Mouse (Mus musculus): ENCODE measurements at regions not wholly inside any gene's neighbourhood (a gene's known extent, or its start where the extent isn't known, plus 50 kb on each side); places are given as distances from the start of the nearest gene placed in this dataset.
A peak's percentile ranks its signal among the peaks of the same experiment; 100 is the strongest.

GRCm38 (mm10) chr5:111578977-111579727, 154.6 kb upstream of the Gm26897 start:
- H3K4me1 ChIP-seq (replicated peaks; ENCODE audit: control insufficient read depth, insufficient read depth, low read length) = peaks cover 20% of the 10 kb centered on the region
- H3K27me3 ChIP-seq (replicated peaks; ENCODE audit: control insufficient read depth, insufficient read depth, low read length) = peaks cover 39% of the 10 kb centered on the region
- H3K36me3 ChIP-seq (ENCODE audit: control insufficient read depth, insufficient read depth, low read length) = no peaks in the 10 kb centered on the region

GRCm38 (mm10) chr5:111580870-111581771, 152.6 kb upstream of the Gm26897 start:
- Histone ChIP-seq H3K27me3 (replicated peaks; ENCODE audit: control insufficient read depth, insufficient read depth, low read length) (peaks cover 39% of the 10 kb centered on the region), H3K27ac (ENCODE audit: low read depth, low read length) (no peak overlapping the region), H3K9ac (ENCODE audit: low read depth, low read length) (no peak overlapping the region), H3K9me3 (ENCODE audit: control insufficient read depth, low read length) (no peaks in the 10 kb centered on the region), H3K4me1 (replicated peaks; ENCODE audit: control insufficient read depth, insufficient read depth, low read length) (peaks cover 13% of the 10 kb centered on the region), H3K36me3 (ENCODE audit: control insufficient read depth, insufficient read depth, low read length) (no peaks in the 10 kb centered on the region), H3K4me2 (peak overlapping the region; percentile 45), H3K4me3 (ENCODE audit: low read depth, low read length) (no peak overlapping the region)
- ATAC-seq (replicated peaks; ENCODE audit: low FRiP score) (no peak), DNase-seq (ENCODE audit: low spot score) (peak; percentile 58)
- 10% methylated on average over 31 of the region's 31 CpGs for WGBS

More at GRCm38 (mm10) chr5:111578977-111579727, 154.6 kb upstream of the Gm26897 start:
- Histone ChIP-seq H3K9ac (ENCODE audit: low read depth, low read length) (no peak overlapping the region), H3K9me3 (ENCODE audit: control insufficient read depth, low read length) (no peaks in the 10 kb centered on the region), H3K4me2 (no peak overlapping the region), H3K27ac (ENCODE audit: low read depth, low read length) (no peak overlapping the region), H3K4me3 (ENCODE audit: low read depth, low read length) (no peak overlapping the region)
- ATAC-seq (replicated peaks; ENCODE audit: low FRiP score) = no peak
- no peak for DNase-seq (ENCODE audit: low spot score)
- 18% methylated on average over 12 of the region's 12 CpGs for WGBS

DNA sequence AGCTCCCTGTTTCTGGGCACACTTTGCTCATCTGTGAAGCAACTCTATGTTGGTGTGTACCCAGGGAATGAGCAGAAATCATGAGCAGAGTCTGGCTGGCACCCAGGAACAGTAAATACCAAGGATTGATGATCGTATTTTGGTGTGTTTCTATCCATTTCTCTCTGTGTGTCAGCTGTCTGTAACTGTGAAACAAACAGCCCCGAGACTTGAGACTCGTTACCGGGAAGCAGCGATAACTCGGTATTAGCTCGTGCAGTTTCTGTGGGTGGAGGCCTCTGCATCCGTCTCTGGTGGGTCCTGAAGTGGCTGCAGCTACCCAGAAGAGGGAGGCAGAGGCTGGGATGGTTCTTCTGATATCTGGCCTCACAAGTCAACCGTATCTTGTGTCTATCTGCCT, 151.7 kb upstream of the Gm26897 start:
- WGBS = 51% methylated on average over 9 of the region's 9 CpGs
- peaks cover 12% of the 10 kb centered on the region for H3K4me1 ChIP-seq (replicated peaks; ENCODE audit: control insufficient read depth, insufficient read depth, low read length)
- H3K9ac ChIP-seq (ENCODE audit: low read depth, low read length) = no peak overlapping the region
- peaks cover 39% of the 10 kb centered on the region for H3K27me3 ChIP-seq (replicated peaks; ENCODE audit: control insufficient read depth, insufficient read depth, low read length)
- ATAC-seq (replicated peaks; ENCODE audit: low FRiP score) = no peak
- H3K4me2 ChIP-seq = no peak overlapping the region; the same call in 1 of the 2 replicates
- no peaks in the 10 kb centered on the region for H3K9me3 ChIP-seq (ENCODE audit: control insufficient read depth, low read length)
- no peak overlapping the region for H3K27ac ChIP-seq (ENCODE audit: low read depth, low read length)
- H3K4me3 ChIP-seq (ENCODE audit: low read depth, low read length) = no peak overlapping the region
- DNase-seq (ENCODE audit: low spot score) = no peak
- H3K36me3 ChIP-seq (ENCODE audit: control insufficient read depth, insufficient read depth, low read length) = no peaks in the 10 kb centered on the region

GRCm38 (mm10) chr5:111590619-111591081, 143.1 kb upstream of the Gm26897 start:
- WGBS = 25% methylated on average over 4 of the region's 4 CpGs
- Histone ChIP-seq H3K4me1 (replicated peaks; ENCODE audit: control insufficient read depth, insufficient read depth, low read length) (peaks cover 3% of the 10 kb centered on the region; the same call in 1 of the 2 replicates), H3K36me3 (ENCODE audit: control insufficient read depth, insufficient read depth, low read length) (no peaks in the 10 kb centered on the region), H3K4me2 (no peak overlapping the region), H3K4me3 (ENCODE audit: low read depth, low read length) (no peak overlapping the region), H3K27ac (ENCODE audit: low read depth, low read length) (no peak overlapping the region), H3K9me3 (ENCODE audit: control insufficient read depth, low read length) (no peaks in the 10 kb centered on the region), H3K9ac (ENCODE audit: low read depth, low read length) (no peak overlapping the region), H3K27me3 (replicated peaks; ENCODE audit: control insufficient read depth, insufficient read depth, low read length) (0 out of 2 replicates have a peak, but pooled peaks cover 3% of the 10 kb centered on the region)
- DNase-seq (ENCODE audit: low spot score) = no peak
- no peak for ATAC-seq (replicated peaks; ENCODE audit: low FRiP score)

GRCm38 (mm10) chr5:111592807-111593206, 140.9 kb upstream of the Gm26897 start:
- ATAC-seq (replicated peaks; ENCODE audit: low FRiP score) (no peak), DNase-seq (ENCODE audit: low spot score) (no peak)
- 51% methylated on average over 4 of the region's 4 CpGs for WGBS
- H3K9ac ChIP-seq (ENCODE audit: low read depth, low read length) = no peak overlapping the region
- no peak overlapping the region for H3K27ac ChIP-seq (ENCODE audit: low read depth, low read length)
- no peaks in the 10 kb centered on the region for H3K36me3 ChIP-seq (ENCODE audit: control insufficient read depth, insufficient read depth, low read length)
- no peak overlapping the region for H3K4me3 ChIP-seq (ENCODE audit: low read depth, low read length)
- peaks cover 3% of the 10 kb centered on the region; the same call in 1 of the 2 replicates for H3K4me1 ChIP-seq (replicated peaks; ENCODE audit: control insufficient read depth, insufficient read depth, low read length)
- no peaks in the 10 kb centered on the region for H3K27me3 ChIP-seq (replicated peaks; ENCODE audit: control insufficient read depth, insufficient read depth, low read length)
- H3K9me3 ChIP-seq (ENCODE audit: control insufficient read depth, low read length) = no peaks in the 10 kb centered on the region
- no peak overlapping the region for H3K4me2 ChIP-seq

- no peaks in the 10 kb centered on the region for H3K36me3 ChIP-seq (ENCODE audit: control insufficient read depth, insufficient read depth, low read length)
- 68% methylated on average over 5 of the region's 5 CpGs for WGBS
- H3K27ac ChIP-seq (ENCODE audit: low read depth, low read length) = no peak overlapping the region
- no peak overlapping the region for H3K4me3 ChIP-seq (ENCODE audit: low read depth, low read length)
- H3K4me2 ChIP-seq = no peak overlapping the region
- peaks cover 3% of the 10 kb centered on the region; the same call in 1 of the 2 replicates for H3K4me1 ChIP-seq (replicated peaks; ENCODE audit: control insufficient read depth, insufficient read depth, low read length)
- no peak overlapping the region for H3K9ac ChIP-seq (ENCODE audit: low read depth, low read length)
- ATAC-seq (replicated peaks; ENCODE audit: low FRiP score) (no peak), DNase-seq (ENCODE audit: low spot score) (no peak)
- no peaks in the 10 kb centered on the region for H3K27me3 ChIP-seq (replicated peaks; ENCODE audit: control insufficient read depth, insufficient read depth, low read length)
- H3K9me3 ChIP-seq (ENCODE audit: control insufficient read depth, low read length) = no peaks in the 10 kb centered on the region
Observed at GRCm38 (mm10) chr5:111594111-111594510, 139.6 kb upstream of the Gm26897 start.

DNA sequence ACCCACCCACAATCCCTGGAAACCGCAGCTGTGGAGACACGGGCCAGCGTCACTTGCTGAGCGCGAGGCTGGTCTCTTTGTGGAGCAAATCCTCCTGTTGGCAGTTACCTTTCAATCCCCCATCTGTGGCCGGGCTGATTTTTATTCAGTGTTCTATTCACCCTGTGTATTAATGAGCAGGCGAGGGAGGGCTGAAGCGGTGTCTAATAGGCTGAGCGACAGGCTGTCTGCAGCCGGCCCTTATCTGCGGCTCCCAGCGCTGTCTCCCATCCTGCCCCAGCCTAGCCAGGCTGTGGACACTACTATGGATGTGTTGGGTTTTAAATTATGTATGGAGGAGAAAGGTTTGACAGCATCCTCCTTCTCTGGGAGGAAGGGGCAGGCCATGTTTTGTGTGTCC, 138.3 kb upstream of the Gm26897 start:
- ATAC-seq (replicated peaks; ENCODE audit: low FRiP score) = peak; percentile 62
- H3K4me1 ChIP-seq (replicated peaks; ENCODE audit: control insufficient read depth, insufficient read depth, low read length) = peaks cover 3% of the 10 kb centered on the region; the same call in 1 of the 2 replicates
- no peak overlapping the region for H3K9ac ChIP-seq (ENCODE audit: low read depth, low read length)
- no peaks in the 10 kb centered on the region for H3K9me3 ChIP-seq (ENCODE audit: control insufficient read depth, low read length)
- DNase-seq (ENCODE audit: low spot score) = no peak
- H3K4me2 ChIP-seq = no peak overlapping the region
- H3K27me3 ChIP-seq (replicated peaks; ENCODE audit: control insufficient read depth, insufficient read depth, low read length) = no peaks in the 10 kb centered on the region; the same call in 1 of the 2 replicates
- no peak overlapping the region for H3K4me3 ChIP-seq (ENCODE audit: low read depth, low read length)
- 58% methylated on average over 12 of the region's 12 CpGs for WGBS
- no peak overlapping the region for H3K27ac ChIP-seq (ENCODE audit: low read depth, low read length)
- no peaks in the 10 kb centered on the region for H3K36me3 ChIP-seq (ENCODE audit: control insufficient read depth, insufficient read depth, low read length)

DNA sequence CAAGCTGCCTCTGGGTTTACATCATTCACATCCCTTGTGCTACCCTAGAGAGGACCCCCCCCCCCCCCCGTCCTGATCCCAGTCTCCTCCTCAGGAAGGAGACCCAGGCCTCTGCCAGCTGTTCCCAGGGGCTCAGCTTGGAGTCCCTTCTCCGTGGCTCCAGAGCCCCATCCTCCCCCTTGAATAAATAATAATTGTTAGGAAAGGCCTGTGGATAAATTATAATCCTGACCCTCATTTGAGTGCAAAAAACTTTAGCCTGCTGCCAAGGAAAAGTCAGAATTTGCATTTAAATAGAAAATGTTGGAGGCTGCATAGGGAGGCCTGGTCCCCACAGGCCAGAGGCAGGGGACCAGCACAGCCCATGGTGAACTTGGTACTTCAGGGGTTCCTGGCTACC, 136.0 kb upstream of the Gm26897 start:
- no peak for DNase-seq (ENCODE audit: low spot score)
- H3K4me2 ChIP-seq = no peak overlapping the region
- H3K27me3 ChIP-seq (replicated peaks; ENCODE audit: control insufficient read depth, insufficient read depth, low read length) = no peaks in the 10 kb centered on the region; the same call in 1 of the 2 replicates
- no peak for ATAC-seq (replicated peaks; ENCODE audit: low FRiP score)
- no peak overlapping the region for H3K9ac ChIP-seq (ENCODE audit: low read depth, low read length)
- no peaks in the 10 kb centered on the region for H3K9me3 ChIP-seq (ENCODE audit: control insufficient read depth, low read length)
- peaks cover 10% of the 10 kb centered on the region for H3K4me1 ChIP-seq (replicated peaks; ENCODE audit: control insufficient read depth, insufficient read depth, low read length)
- H3K36me3 ChIP-seq (ENCODE audit: control insufficient read depth, insufficient read depth, low read length) = no peaks in the 10 kb centered on the region
- no peak overlapping the region for H3K4me3 ChIP-seq (ENCODE audit: low read depth, low read length)
- 72% methylated on average over 2 of the region's 2 CpGs for WGBS
- H3K27ac ChIP-seq (ENCODE audit: low read depth, low read length) = no peak overlapping the region

All from liver, embryonic 11.5 days (tissue).